Comparison of ENCODE assay signal across 21 mouse cellular contexts in the genomic region with DNA sequence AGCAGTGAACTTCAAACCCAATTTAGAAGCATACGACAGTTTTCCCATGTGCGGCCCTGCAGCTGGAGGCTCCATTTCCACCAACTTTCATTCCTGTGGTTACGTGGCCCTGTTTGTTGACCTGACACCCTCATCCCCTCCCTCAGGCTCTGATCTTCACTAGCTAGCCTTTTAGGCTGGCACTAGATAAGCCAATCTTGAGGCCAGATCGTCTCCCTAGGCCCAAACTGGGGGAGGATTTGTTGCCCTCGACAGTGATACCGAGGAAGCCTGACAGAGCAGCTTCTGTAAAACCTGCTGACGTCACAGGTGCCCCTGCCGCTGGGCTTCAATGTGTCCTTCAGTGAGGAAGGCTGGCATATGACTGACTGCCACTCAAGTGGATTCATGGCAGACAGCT. TPM values are rescaled to one million over a fixed set of nuclear protein-coding genes. Genes with fewer than 3 reads are reported as not detected.
DNase-seq lines count a peak whose midpoint lies in the region; ATAC-seq and TF ChIP-seq lines count a peak whose summit lies in the region.
"Had no signal": no experiment of that assay in that cellular context is flagged by ENCODE, and none has a peak within 500 bp of the region (broad histone marks: within the 10 kb centered on the region; RNA-seq: fewer than 3 reads in every experiment).

No protein-coding gene starts in this region.

- H3K4me2 ChIP-seq in liver, postnatal 0 days (ENCODE audit: low read depth, low read length): no peak overlapping the region
- peak overlapping the region; percentile 38 for H3K4me2 ChIP-seq in liver, embryonic 14.5 days (ENCODE audit: low read depth)
- H3K4me2 ChIP-seq: embryonic facial prominence, embryonic 13.5 days; forebrain, embryonic 12.5 days; heart, embryonic 11.5 days; heart, embryonic 15.5 days; hindbrain, embryonic 14.5 days had no signal

- no peaks in the 10 kb centered on the region for H3K9me3 ChIP-seq in liver, postnatal 0 days (ENCODE audit: low read length)
- no peaks in the 10 kb centered on the region for H3K9me3 ChIP-seq in liver, embryonic 14.5 days (ENCODE audit: control insufficient read depth, low read length)
- H3K9me3 ChIP-seq: embryonic facial prominence, embryonic 13.5 days; forebrain, embryonic 12.5 days; heart, embryonic 15.5 days had no signal

- H3K4me1 ChIP-seq in liver, postnatal 0 days (ENCODE audit: insufficient read depth): no peaks in the 10 kb centered on the region
- peaks cover 0 to 15% of the 10 kb centered on the region in 2 experiments; a peak in 3 of 4 replicates for H3K4me1 ChIP-seq in liver, embryonic 14.5 days (replicated peaks; ENCODE audit: control insufficient read depth in 2 of 2, insufficient read depth in 2 of 2, low read length in 1 of 2)
- H3K4me1 ChIP-seq in lung, adult 2 months (ENCODE audit: control insufficient read depth, insufficient read depth, low read length): no peaks in the 10 kb centered on the region
- H3K4me1 ChIP-seq: embryonic facial prominence, embryonic 13.5 days; forebrain, embryonic 12.5 days; heart, embryonic 15.5 days had no signal

- no peaks in the 10 kb centered on the region for H3K27me3 ChIP-seq in liver, postnatal 0 days (ENCODE audit: insufficient read depth, low read length)
- H3K27me3 ChIP-seq in liver, embryonic 14.5 days (ENCODE audit: control insufficient read depth, insufficient read depth, low read length): no peaks in the 10 kb centered on the region
- H3K27me3 ChIP-seq: embryonic facial prominence, embryonic 13.5 days; forebrain, embryonic 12.5 days; heart, embryonic 15.5 days had no signal

- H3K4me3 ChIP-seq in liver, postnatal 0 days (ENCODE audit: low read depth, low read length): no peak overlapping the region
- no peak overlapping the region for H3K4me3 ChIP-seq in liver, embryonic 14.5 days (ENCODE audit: insufficient read depth in 1 of 2, low read depth in 2 of 2, low read length in 2 of 2)
- no peak overlapping the region for H3K4me3 ChIP-seq in lung, adult 2 months (replicated peaks; ENCODE audit: extremely low read depth, low read depth, low read length)
- H3K4me3 ChIP-seq: embryonic facial prominence, embryonic 13.5 days; forebrain, embryonic 12.5 days; heart, adult 2 months; heart, embryonic 15.5 days had no signal

- TF ChIP-seq EP300 in liver, postnatal 0 days (IDR thresholded peaks at IDR 0.05; ENCODE audit: low read depth): no peak
- TF ChIP-seq EP300 in liver, embryonic 14.5 days (IDR thresholded peaks at IDR 0.05; ENCODE audit: low read depth): no peak

- peaks cover 95% of the 10 kb centered on the region for H3K36me3 ChIP-seq in liver, postnatal 0 days (replicated peaks; ENCODE audit: insufficient read depth, low read length)
- H3K36me3 ChIP-seq in liver, embryonic 14.5 days (replicated peaks; ENCODE audit: control insufficient read depth, insufficient read depth, low read depth): peaks cover 62% of the 10 kb centered on the region

- H3K27ac ChIP-seq in liver, postnatal 0 days (ENCODE audit: low read depth): no peak overlapping the region
- H3K27ac ChIP-seq in liver, embryonic 14.5 days: no peak overlapping the region; the same call in 1 of the 2 replicates
- H3K27ac ChIP-seq: embryonic facial prominence, embryonic 13.5 days; forebrain, embryonic 12.5 days; heart, adult 2 months; heart, embryonic 15.5 days; hindbrain, embryonic 14.5 days had no signal

- TF ChIP-seq CTCF in liver, postnatal 0 days (IDR thresholded peaks at IDR 0.05; ENCODE audit: low read depth): no peak
- no peak for TF ChIP-seq CTCF in liver, embryonic 14.5 days (IDR thresholded peaks at IDR 0.05; ENCODE audit: low read depth)
- TF ChIP-seq CTCF in lung, adult 2 months (IDR thresholded peaks at IDR 0.05; ENCODE audit: insufficient read depth, low read length): no peak

- WGBS in liver, postnatal 0 days (ENCODE audit: insufficient replicate concordance): 74% methylated on average over 8 of the region's 8 CpGs
- WGBS in liver, embryonic 14.5 days (ENCODE audit: insufficient replicate concordance): 49% methylated on average over 8 of the region's 8 CpGs
- 88% methylated on average over 8 of the region's 8 CpGs for WGBS in lung, adult 2 months

- ATAC-seq in liver, postnatal 0 days: no peak
- peak; percentile 68; the same call in 1 of the 2 replicates for ATAC-seq in liver, embryonic 14.5 days (ENCODE audit: insufficient read depth)
- ATAC-seq: CD4-positive, CD25-positive, alpha-beta regulatory T cell, adult 4 months; forebrain, embryonic 16.5 days had no signal

- no peak overlapping the region for H3K9ac ChIP-seq in liver, postnatal 0 days (replicated peaks)
- no peak overlapping the region for H3K9ac ChIP-seq in liver, embryonic 14.5 days (replicated peaks)
- H3K9ac ChIP-seq: embryonic facial prominence, embryonic 13.5 days; forebrain, embryonic 12.5 days; heart, embryonic 15.5 days; hindbrain, embryonic 14.5 days had no signal

- DNase-seq in adrenal gland, adult (ENCODE audit: inconsistent age in 2 of 2, low spot score in 1 of 2): peak; percentile 32 to 67
- DNase-seq in adrenal gland, postnatal 4 days (ENCODE audit: low spot score in 2 of 2): no peak
- DNase-seq in liver: peak; percentile 31
- no peak for DNase-seq in liver, postnatal 0 days
- no peak for DNase-seq in liver, embryonic 14.5 days (ENCODE audit: low read depth in 3 of 3, low spot score in 3 of 3)
- DNase-seq in c-Kit-positive CD71-positive TER-119-positive erythroid progenitor cells, embryonic 14.5 days (ENCODE audit: low spot score): no peak
- no peak for DNase-seq in lung, adult 2 months
- DNase-seq: B cell, adult 2 months; cerebellum, adult 18-20 months; cerebellum, adult 9-11 months; cerebellum, postnatal 36 days; gastrocnemius, postnatal 14 days; heart, adult 2 months; heart, postnatal 14 days had no signal

- no peak for TF ChIP-seq POLR2A in lung, adult 2 months (IDR thresholded peaks at IDR 0.05; ENCODE audit: borderline replicate concordance, extremely low read depth, low read depth, low read length)

RNA-seq across cellular contexts. Expression of a gene that starts 36.2 kb away (rescaled TPM):
- 10 to 100 TPM; 74.6 to 78.3 TPM for total RNA-seq in adrenal gland, postnatal 4 days (2021)
- polyA plus RNA-seq in liver, postnatal 0 days (2015; fragmentation: Nextera tagmentation; extraction: Ambion mirVana): 3.3 and 4.8 TPM in 2 replicates
- polyA plus RNA-seq in liver, embryonic 14.5 days (2012; rRNA removed): 6.9 and 7.3 TPM in 2 replicates
- polyA plus RNA-seq in liver, embryonic 14.5 days (2014; fragmentation: Nextera tagmentation; extraction: Ambion mirVana): 6.3 and 9.4 TPM in 2 replicates
- 61.9 and 68.4 TPM in 2 replicates for polyA plus RNA-seq in lung, adult 2 months (2012; rRNA removed)

RNA-seq across cellular contexts. Expression of a gene that starts 36.3 kb away (rescaled TPM):
- 10 to 100 TPM; 25.1 to 29.6 TPM for total RNA-seq in adrenal gland, postnatal 4 days (2021)
- polyA plus RNA-seq in liver, postnatal 0 days (2015; fragmentation: Nextera tagmentation; extraction: Ambion mirVana): 1.2 and 1.3 TPM in 2 replicates
- polyA plus RNA-seq in liver, embryonic 14.5 days (2012; rRNA removed): 2.2 and 2.3 TPM in 2 replicates
- polyA plus RNA-seq in liver, embryonic 14.5 days (2014; fragmentation: Nextera tagmentation; extraction: Ambion mirVana): 1.5 and 2.2 TPM in 2 replicates
- polyA plus RNA-seq in lung, adult 2 months (2012; rRNA removed): 15.9 and 18.4 TPM in 2 replicates

Comparison
In these comparisons a context has a peak if more than half of its experiments do, and no peak if none do; other contexts are left out.
1. DNase-seq: peak in adrenal gland, adult (2 of 2) and liver (single experiment); none in adrenal gland, postnatal 4 days (0 of 2), liver, postnatal 0 days (single experiment), liver, embryonic 14.5 days (0 of 3), c-Kit-positive CD71-positive TER-119-positive erythroid progenitor cells, embryonic 14.5 days (single experiment) and lung, adult 2 months (single experiment).